Mouse (Mus musculus): ENCODE measurements around the gene Eif2s3y. TPM values are rescaled to one million over a fixed set of nuclear protein-coding genes. Genes with fewer than 3 reads are reported as not detected.

Eif2s3y gene
- 159 TPM for polyA plus RNA-seq (2017; shearing (Covaris generic))

GRCm38 (mm10) chrY:1009882-1010751, at the start of gene Eif2s3y:
Gene Eif2s3y (plus strand): TSS chrY:1010543.

Other genes starting within 250 kb of the Eif2s3y start
- gene Zfy1, start 213.1 kb upstream of the Eif2s3y start, polyA plus RNA-seq (2017; shearing (Covaris generic)): 0.06 TPM
- gene Uba1y, start 191.9 kb upstream of the Eif2s3y start, polyA plus RNA-seq (2017; shearing (Covaris generic)): not detected
- gene Kdm5d, start 112.8 kb upstream of the Eif2s3y start, polyA plus RNA-seq (2017; shearing (Covaris generic)): 44.5 TPM
- gene Uty, start 235.2 kb downstream of the Eif2s3y start, polyA plus RNA-seq (2017; shearing (Covaris generic)): 37.5 TPM